Mouse (Mus musculus) kidney, embryonic 16.5 days (tissue): ENCODE results near the gene Krt23. TPM values are rescaled to one million over a fixed set of nuclear protein-coding genes. Genes with fewer than 3 reads are reported as not detected.

Experiments used
- ATAC-seq: fragments of 200-750 bp; cut with Nextera tagmentation; 2 replicates; pipeline ENCODE4 v1.8.0; 2017; ENCODE audit warnings: moderate TSS enrichment; ENCODE audit not compliant: low FRiP score, low TSS enrichment
- H3K27ac ChIP-seq: fragments of 300-500 bp; sonication (generic); 2 replicates; pipeline ENCODE4 v1.5.1; 2014; ENCODE audit warnings: low read length
- H3K27me3 ChIP-seq: fragments of 300-500 bp; sonication (generic); 2 replicates; pipeline ENCODE4 v1.6.1; 2014; ENCODE audit warnings: low read length, control low read depth, mixed read lengths; ENCODE audit not compliant: insufficient read depth
- H3K36me3 ChIP-seq: fragments of 300-500 bp; sonication (generic); 2 replicates; pipeline ENCODE4 v1.6.1; 2014; ENCODE audit warnings: low read length, control low read depth, mixed read lengths; ENCODE audit not compliant: insufficient read depth
- H3K4me1 ChIP-seq: fragments of 300-500 bp; sonication (generic); 2 replicates; pipeline ENCODE4 v1.6.1; 2014; ENCODE audit warnings: low read length, control low read depth, mixed read lengths; ENCODE audit not compliant: insufficient read depth
- H3K4me2 ChIP-seq: fragments of 300-500 bp; sonication (generic); replicated peaks from 2 replicates; pipeline ENCODE4 v1.6.1; 2014; ENCODE audit warnings: low read depth, low read length
- H3K4me3 ChIP-seq: fragments of 300-500 bp; sonication (generic); 2 replicates; pipeline ENCODE4 v1.5.1; 2014; ENCODE audit warnings: mild to moderate bottlenecking, low read length
- H3K9ac ChIP-seq: fragments of 300-500 bp; sonication (generic); replicated peaks from 2 replicates; pipeline ENCODE4 v1.6.1; 2014; ENCODE audit warnings: low read length
- H3K9me3 ChIP-seq: fragments of 300-500 bp; sonication (generic); 2 replicates; pipeline ENCODE4 v1.6.1; 2016; ENCODE audit warnings: low read length, control low read depth
- WGBS: fragments of 180-500 bp; shearing (Covaris S2); extraction: QIAGEN DNeasy Blood & Tissue Kit; methylation state at CpG from one replicate; pipeline ENCODE4 v1.1.7; 2014; 5-methylcytosine and 5-hydroxymethylcytosine counted together
- polyA plus RNA-seq: library from polyadenylated mRNA; unstranded; fragments of >200 nt; fragmentation: Nextera tagmentation; extraction: Ambion mirVana; gene quantifications from 2 replicates; pipeline ENCODE4 v1.2.1, GENCODE M21; 2015

Krt23 gene
- polyA plus RNA-seq, 1 experiment from 2014 or later, result 22.3 TPM

DNA sequence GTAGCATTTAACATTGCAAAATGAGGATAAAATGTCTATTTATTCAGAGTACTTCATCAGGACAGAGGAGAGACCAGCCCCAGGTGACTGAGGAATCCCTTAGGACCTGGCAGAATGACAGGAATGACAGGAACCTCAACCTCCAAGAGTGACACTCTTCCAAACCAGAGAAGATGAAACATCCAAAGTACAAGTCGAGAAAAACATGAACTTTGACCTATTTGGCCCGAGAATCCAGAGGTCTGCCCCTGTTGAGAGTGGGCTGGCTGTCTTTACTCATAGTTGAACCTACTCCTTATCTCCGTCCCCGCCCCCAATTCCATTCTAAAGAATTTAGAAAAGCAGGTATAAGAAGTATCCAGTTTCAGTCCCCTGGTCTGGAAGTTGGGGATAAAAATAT lies 2.3 kb downstream of the Krt23 start:
- H3K9me3 ChIP-seq, result no peaks in the 10 kb centered on the region
- H3K27me3 ChIP-seq, result no peaks in the 10 kb centered on the region
- H3K36me3 ChIP-seq, result no peaks in the 10 kb centered on the region
- no peak overlapping the region for H3K27ac ChIP-seq
- H3K9ac ChIP-seq, result no peak overlapping the region
- no peak for ATAC-seq
- H3K4me2 ChIP-seq, result no peak overlapping the region
- peaks cover 6% of the 10 kb centered on the region; the same call in 1 of the 2 replicates for H3K4me1 ChIP-seq
- WGBS, result 62% methylated on average over 4 of the region's 4 CpGs
- H3K4me3 ChIP-seq, result peak overlapping the region; percentile 11; the same call in 1 of the 2 replicates

DNA sequence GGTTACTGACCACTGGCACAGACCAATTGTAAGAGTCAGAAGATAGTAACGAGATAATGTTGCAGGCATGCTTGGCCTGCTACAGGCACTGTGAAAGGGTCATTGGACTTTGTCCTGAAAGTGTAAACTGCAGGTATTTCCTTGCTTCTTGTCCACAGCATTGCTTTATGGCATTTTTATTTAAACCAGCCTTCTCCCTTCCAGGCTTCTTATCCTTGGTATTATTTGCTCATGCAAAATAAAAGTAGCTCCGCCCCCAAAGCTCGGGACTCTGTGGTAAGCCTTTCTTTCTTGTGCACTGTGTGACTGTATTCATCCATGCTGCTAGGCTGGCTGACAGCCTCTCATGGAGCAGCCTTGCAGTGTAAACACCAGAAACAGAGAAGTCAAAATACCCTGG lies 3.7 kb downstream of the Krt23 start:
- Histone ChIP-seq H3K36me3 (no peaks in the 10 kb centered on the region), H3K9me3 (no peaks in the 10 kb centered on the region), H3K9ac (no peak overlapping the region), H3K4me1 (peaks cover 6% of the 10 kb centered on the region; the same call in 1 of the 2 replicates), H3K4me3 (no peak overlapping the region), H3K4me2 (no peak overlapping the region), H3K27ac (no peak overlapping the region), H3K27me3 (no peaks in the 10 kb centered on the region)
- 64% methylated on average over 3 of the region's 3 CpGs for WGBS
- ATAC-seq, result no peak

DNA sequence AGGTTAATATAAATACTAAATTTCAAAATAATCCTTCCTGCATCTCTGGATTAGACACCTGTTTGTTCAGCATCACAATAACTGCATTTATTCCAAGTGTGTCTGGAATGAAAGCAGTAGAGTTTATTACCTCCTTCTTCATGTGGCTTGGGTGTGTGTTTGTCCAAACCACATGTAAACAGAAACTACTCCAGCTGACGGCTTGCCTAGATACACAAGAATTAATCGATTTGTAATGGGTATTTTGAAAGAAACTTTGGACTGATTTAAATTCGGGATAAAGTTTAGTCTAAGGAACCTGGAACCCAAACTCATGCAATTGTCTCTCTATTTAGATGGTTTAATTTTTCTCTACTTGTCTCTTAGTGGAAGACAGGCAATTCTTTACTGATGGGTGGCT lies 18.0 kb downstream of the Krt23 start:
- Histone ChIP-seq H3K36me3 (no peaks in the 10 kb centered on the region), H3K27me3 (no peaks in the 10 kb centered on the region), H3K9me3 (no peaks in the 10 kb centered on the region), H3K4me1 (no peaks in the 10 kb centered on the region), H3K9ac (no peak overlapping the region), H3K4me2 (no peak overlapping the region), H3K27ac (no peak overlapping the region), H3K4me3 (no peak overlapping the region)
- WGBS, result 82% methylated on average over 3 of the region's 3 CpGs
- ATAC-seq, result no peak

DNA sequence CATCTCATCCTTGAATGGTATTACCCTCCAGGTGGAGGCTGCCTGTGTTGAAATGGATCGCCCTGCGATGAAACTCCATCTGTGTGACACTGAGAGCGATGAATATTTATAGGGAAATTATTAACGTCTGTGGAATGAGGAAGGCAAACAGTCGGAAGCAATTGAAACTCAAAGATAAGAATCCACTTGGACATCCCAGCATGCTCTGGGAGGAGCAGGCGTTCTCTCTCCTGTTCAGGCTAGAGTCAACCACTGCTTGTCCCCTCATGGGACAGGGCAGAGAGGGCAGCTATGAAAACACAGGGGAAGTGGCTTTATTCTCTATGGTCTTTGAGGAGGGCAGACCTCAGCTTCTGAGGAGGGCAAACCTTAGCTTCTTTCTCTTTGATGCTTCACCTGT lies 19.5 kb downstream of the Krt23 start:
- no peak overlapping the region for H3K9ac ChIP-seq
- no peak overlapping the region for H3K27ac ChIP-seq
- H3K4me3 ChIP-seq, result no peak overlapping the region
- H3K4me1 ChIP-seq, result no peaks in the 10 kb centered on the region
- WGBS, result 71% methylated on average over 6 of the region's 6 CpGs
- no peaks in the 10 kb centered on the region for H3K36me3 ChIP-seq
- no peak overlapping the region for H3K4me2 ChIP-seq
- no peak for ATAC-seq
- H3K9me3 ChIP-seq, result no peaks in the 10 kb centered on the region
- no peaks in the 10 kb centered on the region for H3K27me3 ChIP-seq

DNA sequence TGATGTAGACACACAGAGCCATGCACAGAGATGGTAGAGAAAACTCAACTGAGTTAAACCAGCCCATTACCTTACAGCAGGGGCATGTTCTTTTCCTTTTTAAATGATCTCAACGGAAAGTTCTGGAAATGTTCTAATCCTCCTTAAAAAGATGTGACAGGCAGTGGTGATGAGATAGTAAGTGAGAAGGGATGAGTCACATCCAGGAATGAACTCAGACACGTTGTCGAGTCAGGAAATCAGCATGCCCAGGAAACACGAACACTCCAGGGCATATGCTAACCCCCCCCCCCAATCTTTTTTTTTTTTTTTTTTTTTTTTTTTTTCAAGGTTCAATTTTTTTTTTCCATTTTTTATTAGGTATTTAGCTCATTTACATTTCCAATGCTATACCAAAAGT lies 20.5 kb downstream of the Krt23 start:
- H3K27ac ChIP-seq, result no peak overlapping the region
- H3K9me3 ChIP-seq, result no peaks in the 10 kb centered on the region
- WGBS, result 63% methylated on average over 4 of the region's 4 CpGs
- no peak overlapping the region for H3K9ac ChIP-seq
- H3K4me3 ChIP-seq, result no peak overlapping the region
- H3K36me3 ChIP-seq, result no peaks in the 10 kb centered on the region
- no peak for ATAC-seq
- no peaks in the 10 kb centered on the region for H3K27me3 ChIP-seq
- H3K4me2 ChIP-seq, result no peak overlapping the region
- no peaks in the 10 kb centered on the region for H3K4me1 ChIP-seq

DNA sequence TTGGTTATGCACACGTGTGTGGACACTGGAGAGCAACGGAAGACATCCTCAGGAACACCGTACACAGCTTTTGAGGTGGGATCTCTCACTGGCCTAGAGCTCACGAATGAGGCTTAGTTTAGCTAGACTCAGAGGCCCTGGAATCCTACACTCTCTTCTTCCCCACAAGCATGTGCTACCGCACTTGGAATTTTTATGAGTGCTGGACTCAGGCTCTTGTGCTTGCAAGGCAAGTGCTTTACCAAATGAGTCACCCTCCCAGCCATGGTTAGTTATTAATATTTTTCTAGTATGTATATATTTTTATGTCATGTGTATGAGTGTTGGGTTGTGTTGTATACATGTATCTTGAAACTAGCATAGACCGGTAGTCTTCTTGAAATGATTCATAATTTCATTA lies 21.0 kb downstream of the Krt23 start:
- Histone ChIP-seq H3K27ac (no peak overlapping the region), H3K4me2 (no peak overlapping the region), H3K9me3 (no peaks in the 10 kb centered on the region), H3K4me1 (no peaks in the 10 kb centered on the region), H3K4me3 (no peak overlapping the region), H3K9ac (no peak overlapping the region), H3K27me3 (no peaks in the 10 kb centered on the region), H3K36me3 (no peaks in the 10 kb centered on the region)
- 90% methylated on average over 6 of the region's 6 CpGs for WGBS
- ATAC-seq, result no peak

DNA sequence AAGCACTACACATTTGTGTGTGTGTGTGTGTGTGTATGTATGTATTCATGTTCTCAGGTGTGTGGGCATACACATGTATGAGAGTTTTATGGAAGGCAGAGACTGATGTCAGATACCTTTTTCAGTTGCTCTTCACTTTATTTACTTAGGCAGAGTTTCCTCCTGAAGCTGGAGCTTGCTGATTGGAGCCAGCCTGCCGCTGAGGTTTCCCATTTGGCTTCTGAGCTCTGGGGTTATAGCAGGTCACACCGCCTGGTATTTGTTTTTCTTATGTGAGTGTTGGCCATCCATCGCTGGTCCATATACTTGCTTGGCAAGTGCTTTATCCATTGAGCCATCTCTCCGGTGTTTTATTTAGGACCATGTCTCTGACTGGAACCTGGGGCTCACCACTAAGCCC lies 23.7 kb downstream of the Krt23 start:
- no peaks in the 10 kb centered on the region for H3K4me1 ChIP-seq
- no peak for ATAC-seq
- no peaks in the 10 kb centered on the region for H3K36me3 ChIP-seq
- no peaks in the 10 kb centered on the region for H3K9me3 ChIP-seq
- H3K27me3 ChIP-seq, result 0 out of 2 replicates have a peak, but pooled peaks cover 3% of the 10 kb centered on the region
- H3K4me2 ChIP-seq, result no peak overlapping the region
- WGBS, result 61% methylated on average over 4 of the region's 4 CpGs
- H3K9ac ChIP-seq, result no peak overlapping the region
- no peak overlapping the region for H3K4me3 ChIP-seq
- no peak overlapping the region for H3K27ac ChIP-seq

DNA sequence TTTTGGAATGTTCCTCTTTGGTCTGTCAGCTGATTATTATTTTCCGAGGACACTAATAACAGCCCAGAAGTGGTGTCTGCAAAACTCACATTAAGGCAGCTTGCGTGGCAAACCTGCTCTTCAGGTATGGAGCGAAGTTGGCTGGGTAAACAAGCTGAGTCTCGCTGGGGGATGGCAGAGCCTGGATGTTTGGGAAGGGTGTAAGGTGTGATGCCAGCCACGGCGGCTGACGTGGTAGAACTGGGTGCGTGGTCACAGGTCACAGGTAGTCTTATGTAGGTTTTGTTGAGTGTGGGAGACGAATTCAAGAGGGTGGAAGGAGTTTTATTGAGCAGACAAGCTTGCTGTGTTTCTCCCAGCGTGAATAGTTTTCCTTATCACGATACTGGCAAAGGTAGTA lies 24.4 kb downstream of the Krt23 start:
- no peaks in the 10 kb centered on the region for H3K9me3 ChIP-seq
- H3K4me1 ChIP-seq, result no peaks in the 10 kb centered on the region
- 87% methylated on average over 11 of the region's 11 CpGs for WGBS
- no peak for ATAC-seq
- no peak overlapping the region for H3K9ac ChIP-seq
- H3K36me3 ChIP-seq, result no peaks in the 10 kb centered on the region
- H3K4me3 ChIP-seq, result no peak overlapping the region
- H3K4me2 ChIP-seq, result no peak overlapping the region
- no peak overlapping the region for H3K27ac ChIP-seq
- H3K27me3 ChIP-seq, result 0 out of 2 replicates have a peak, but pooled peaks cover 3% of the 10 kb centered on the region

DNA sequence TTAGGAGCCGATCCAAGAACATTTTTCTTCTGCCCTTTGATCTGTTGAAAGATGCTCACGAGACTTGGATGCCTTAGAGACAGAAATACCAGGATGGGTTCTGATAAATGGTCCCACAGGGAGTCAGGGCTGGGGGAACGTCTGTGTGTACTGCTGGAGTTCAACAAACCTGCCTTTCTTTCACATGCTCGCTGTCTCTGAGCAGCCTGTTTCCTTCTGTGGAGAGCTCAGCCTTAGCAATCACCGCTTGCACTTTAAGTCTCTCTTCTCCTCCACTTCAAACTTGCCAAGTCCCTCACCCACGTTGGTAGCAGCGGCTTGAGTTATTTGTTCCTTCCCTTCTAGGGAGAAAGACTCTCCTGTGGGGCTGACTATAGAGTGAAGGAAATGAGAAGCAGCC lies 26.6 kb downstream of the Krt23 start:
- Histone ChIP-seq H3K27me3 (0 out of 2 replicates have a peak, but pooled peaks cover 4% of the 10 kb centered on the region), H3K4me1 (no peaks in the 10 kb centered on the region), H3K4me2 (no peak overlapping the region), H3K9ac (no peak overlapping the region), H3K4me3 (no peak overlapping the region), H3K9me3 (no peaks in the 10 kb centered on the region), H3K36me3 (no peaks in the 10 kb centered on the region), H3K27ac (no peak overlapping the region)
- 16% methylated on average over 7 of the region's 7 CpGs for WGBS
- ATAC-seq, result no peak

DNA sequence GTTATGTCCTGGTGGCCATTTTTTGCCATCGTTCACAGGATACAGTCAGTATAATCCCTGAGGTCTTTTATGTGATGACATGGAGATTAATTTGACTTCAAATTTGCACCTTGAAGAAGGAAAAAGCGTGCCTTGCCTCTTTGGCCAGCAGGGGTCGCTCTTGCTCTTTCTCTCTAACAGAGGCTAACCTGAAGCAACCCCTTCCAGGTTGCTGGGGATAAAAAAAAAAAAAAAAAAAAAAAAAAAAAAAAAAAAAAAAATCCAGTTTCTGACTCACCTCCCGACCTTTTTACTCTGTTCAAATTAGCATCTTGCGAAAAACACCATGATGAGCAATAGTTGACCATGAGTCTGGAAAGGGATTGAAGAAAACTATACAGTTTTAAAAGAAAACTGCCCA lies 28.1 kb downstream of the Krt23 start:
- WGBS, result 6% methylated on average over 5 of the region's 5 CpGs
- no peak overlapping the region for H3K4me2 ChIP-seq
- H3K4me1 ChIP-seq, result no peaks in the 10 kb centered on the region
- 0 out of 2 replicates have a peak, but pooled peaks cover 4% of the 10 kb centered on the region for H3K27me3 ChIP-seq
- H3K4me3 ChIP-seq, result no peak overlapping the region
- no peaks in the 10 kb centered on the region for H3K9me3 ChIP-seq
- H3K9ac ChIP-seq, result no peak overlapping the region
- ATAC-seq, result no peak
- H3K27ac ChIP-seq, result no peak overlapping the region
- no peaks in the 10 kb centered on the region for H3K36me3 ChIP-seq
